Mouse (Mus musculus) lung, postnatal 0 days (tissue): ENCODE data around the gene Tmem132d.

Experiments
- CTCF ChIP-seq: IDR thresholded peaks from 2 replicates; pipeline ENCODE4 v1.5.1; 2016; ENCODE audit warnings: antibody characterized with exemption, mild to moderate bottlenecking
- EP300 ChIP-seq: IDR thresholded peaks from 2 replicates; pipeline ENCODE4 v1.6.1; 2016; ENCODE audit warnings: antibody characterized with exemption, mild to moderate bottlenecking, control low read depth

DNA sequence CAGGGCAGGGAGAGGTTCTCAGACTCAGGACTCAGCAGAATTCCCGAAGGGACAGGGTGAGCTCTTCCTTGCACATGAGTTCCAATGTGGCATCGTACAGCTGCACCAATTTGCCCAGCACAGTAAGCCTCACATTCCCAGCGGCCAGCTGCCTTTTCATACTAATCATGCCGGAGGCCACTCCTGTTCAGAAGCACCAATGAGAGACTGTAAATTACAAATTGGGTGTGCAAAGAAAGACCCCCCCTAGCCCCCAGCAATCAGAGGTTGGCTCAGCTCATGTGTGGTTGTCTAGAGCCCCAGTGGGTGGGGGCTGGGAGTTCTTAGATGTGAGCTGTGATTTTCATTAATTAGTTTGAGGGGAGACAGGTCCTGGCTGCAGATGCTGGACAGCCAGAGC, 677.3 kb downstream of the Tmem132d start:
- TF ChIP-seq CTCF (no peak), EP300 (no peak)
